Mouse (Mus musculus) layer of hippocampus, adult 9-11 months (tissue): ENCODE data around the gene Metrn.
"Not testable (repeated sequence)": the region's sequence is repeated elsewhere in the genome, so short reads cannot be mapped to it uniquely, and the experiment has no call there.

Source experiments
- DNase-seq: peaks from one replicate; pipeline ENCODE4 v3.0.0; 2022

Metrn gene

DNA sequence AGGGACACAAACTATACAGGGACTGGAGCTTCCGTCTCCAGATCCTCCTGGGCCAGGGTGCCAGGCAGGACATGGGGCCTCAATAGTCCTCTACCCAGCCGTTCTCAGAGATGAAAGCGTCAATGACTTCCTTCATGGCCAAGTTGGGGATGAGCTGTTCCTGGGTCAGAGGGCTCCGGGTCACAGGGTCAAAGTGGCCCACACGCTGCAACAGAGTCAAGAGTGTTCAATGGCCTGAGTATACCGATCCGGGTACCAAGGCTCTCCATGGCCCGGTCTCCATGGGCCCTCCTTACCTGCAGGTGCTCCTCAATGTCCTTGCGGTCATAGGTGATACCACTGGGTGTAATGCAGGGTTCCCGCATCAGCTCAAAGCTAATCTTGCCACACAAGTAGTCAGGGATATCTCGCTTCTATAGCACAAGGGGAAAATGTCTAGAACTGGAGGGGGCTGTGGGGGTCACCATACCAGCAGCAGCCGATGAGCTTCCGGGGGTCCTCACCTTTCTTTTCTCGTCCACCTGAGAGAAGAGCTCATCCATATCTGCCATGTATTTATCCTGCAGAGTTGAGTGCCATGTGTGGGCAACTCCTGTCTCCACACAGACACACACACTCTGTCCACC is 34.0 kb upstream of the Metrn start:
- DNase-seq, result no peak

DNA sequence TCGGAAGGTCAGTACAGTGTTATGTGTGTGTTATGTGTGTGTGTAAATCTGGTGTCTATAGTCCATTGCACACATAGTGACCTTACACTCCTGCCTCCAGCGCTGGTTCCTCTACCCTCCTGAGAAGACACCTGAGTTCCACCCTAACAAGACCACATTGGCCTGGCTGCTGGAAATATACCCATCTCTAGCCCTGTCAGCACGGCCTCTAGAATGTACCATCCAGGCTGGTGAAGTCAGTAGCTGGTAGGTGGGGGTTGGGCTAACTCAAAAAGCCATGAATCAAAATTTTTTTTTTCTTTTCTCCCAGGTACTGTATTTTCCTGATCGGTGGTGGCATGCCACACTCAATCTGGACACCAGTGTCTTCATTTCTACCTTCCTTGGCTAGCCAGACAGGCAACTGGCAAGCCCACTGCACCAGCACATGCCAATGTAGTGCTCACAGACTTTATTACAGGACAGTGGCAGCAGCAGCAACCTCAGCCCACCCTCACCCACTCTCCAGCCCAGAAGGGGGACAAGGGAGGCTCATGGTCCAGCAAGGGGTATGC is 33.3 kb upstream of the Metrn start:
- no peak for DNase-seq

DNA sequence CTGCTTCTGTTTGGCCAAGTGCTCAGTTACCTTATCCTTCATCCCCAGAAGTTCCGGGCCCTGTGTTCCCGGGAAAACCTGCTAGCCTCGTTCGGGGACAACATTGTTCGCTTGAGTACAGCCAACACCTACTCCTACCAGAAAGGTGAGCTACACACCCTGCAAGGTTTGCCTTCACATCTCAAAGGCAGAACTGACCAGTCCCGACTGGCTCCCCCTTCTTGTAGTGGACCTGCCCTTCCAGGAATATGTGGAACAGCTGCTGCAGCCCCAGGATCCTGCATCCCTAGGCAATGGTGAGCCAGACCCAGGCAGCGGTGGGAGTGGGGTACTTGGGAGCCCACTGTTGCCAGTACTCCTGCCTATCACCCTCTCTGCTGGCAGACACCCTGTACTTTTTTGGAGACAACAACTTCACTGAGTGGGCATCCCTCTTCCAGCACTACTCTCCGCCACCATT is 32.7 kb upstream of the Metrn start:
- no peak for DNase-seq

DNA sequence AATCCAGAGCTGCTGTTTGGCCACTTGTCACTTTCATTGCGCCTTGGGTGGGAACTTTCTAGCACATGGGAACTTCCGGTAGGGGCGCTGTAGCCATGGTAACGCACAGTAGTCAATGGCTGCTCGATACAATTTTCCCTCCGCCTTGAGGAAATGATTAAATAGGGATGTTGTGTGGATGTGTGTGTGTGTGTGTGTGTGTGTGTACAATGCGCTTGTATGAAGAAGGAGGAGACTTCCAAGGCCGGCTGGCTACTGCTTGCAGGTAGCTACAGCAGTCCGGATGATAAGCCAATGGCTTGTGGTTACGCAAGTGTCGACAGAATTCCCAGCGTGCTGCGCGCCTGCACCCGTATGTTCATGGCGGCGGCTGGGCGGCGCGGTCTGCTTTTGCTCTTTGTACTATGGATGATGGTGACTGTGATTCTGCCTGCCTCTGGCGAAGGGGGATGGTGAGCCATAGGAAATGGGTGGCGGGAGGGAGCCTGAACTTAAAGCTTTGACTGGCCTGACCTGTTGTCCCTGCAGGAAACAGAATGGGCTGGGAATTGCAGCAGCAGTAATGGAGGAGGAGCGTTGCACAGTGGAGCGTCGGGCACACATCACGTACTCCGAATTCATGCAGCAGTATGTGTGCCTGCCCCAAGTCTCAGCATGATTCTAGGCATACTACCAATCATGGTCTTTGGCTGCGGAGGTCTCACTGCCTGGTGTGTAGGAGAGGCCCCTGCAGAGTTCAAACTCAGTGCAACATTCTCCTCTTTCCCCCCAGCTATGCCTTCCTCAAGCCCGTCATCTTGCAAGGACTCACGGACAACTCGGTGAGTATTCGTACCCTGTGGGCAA is 32.0 kb upstream of the Metrn start, which contains the start of gene Jmjd8:
Jmjd8 (plus strand) TSS at position 156 of the 846 bp plus-strand sequence.
- peak; percentile 87 for DNase-seq

DNA sequence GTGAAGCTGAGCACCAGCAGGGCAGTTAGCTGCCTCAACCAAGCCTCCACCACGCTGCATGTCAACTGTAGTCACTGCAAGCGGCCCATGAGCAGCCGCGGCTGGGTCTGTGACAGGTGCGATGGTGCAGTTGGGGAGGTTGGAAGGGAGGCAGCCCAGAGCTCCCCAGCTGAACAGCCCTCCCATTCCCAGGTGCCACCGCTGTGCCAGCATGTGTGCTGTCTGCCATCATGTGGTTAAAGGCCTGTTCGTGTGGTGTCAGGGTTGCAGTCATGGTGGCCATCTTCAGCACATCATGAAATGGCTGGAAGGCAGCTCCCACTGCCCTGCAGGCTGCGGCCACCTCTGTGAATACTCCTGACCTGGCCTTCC is 31.3 kb upstream of the Metrn start:
- no peak for DNase-seq

DNA sequence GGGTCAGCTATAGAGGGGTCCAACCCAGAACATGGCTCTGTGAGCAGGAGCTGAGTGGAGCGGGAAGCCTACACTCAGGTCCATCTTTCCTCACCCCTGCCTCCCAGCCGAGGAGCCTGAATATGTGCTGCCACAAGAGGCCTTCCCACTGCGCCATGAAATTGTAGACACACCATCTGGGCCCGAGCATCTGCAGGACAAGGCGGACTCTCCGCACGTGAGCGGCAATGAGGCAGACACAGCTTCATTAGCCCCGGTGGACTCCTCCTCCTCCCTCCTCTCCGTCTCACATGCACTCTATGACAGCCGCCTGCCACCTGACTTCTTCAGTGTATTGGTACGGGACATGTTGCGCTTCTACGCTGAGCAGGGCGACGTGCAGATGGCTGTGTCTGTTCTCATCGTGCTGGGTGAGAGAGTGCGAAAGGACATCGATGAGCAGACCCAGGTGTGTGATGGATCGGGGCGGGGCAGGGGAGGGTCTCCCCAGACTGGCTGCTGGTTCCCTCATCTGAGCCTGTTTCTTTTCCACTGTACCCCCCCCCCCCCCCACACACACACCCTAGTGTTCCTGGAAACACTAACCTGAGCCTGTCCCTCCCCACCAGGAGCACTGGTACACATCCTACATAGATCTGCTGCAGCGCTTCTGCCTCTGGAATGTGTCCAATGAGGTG is 30.7 kb upstream of the Metrn start:
- no peak for DNase-seq

DNA sequence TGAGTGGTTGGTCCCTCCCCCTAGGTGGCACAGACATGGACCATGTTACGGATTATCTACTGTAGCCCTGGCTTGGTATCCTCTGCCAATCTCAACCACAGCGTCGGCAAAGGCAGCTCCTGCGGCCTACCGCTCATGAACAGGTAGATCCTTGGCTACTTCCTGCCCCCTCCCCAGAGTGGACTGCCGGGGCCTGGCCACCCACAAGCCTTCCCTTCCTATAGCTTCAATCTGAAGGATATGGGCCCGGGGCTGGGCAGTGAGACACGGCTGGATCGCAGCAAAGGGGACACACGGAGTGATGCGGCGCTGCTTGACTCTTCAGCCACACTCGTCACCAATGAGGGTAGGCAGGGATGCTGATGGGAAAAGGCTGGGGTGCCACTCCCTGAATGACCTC is 30.1 kb upstream of the Metrn start:
- no peak for DNase-seq

DNA sequence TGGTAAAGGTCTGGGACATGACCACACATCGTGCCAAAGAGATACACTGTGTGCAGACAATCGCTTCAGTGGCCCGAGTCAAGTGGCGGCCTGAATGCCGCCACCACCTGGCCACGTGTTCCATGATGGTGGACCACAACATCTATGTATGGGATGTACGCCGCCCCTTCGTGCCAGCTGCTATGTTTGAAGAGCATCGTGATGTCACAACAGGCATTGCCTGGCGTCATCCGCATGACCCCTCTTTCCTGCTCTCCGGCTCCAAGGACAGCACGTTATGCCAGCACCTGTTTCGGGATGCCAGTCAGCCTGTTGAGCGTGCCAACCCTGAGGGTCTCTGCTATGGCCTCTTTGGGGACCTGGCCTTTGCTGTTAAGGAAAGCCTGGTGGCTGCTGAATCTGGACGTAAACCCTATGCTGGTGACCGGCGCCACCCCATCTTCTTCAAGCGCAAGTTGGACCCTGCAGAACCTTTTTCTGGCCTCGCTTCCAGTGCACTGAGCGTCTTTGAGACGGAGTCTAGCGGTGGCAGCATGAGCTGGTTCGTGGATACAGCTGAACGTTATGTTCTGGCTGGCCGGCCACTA is 29.1 kb upstream of the Metrn start:
- DNase-seq, result no peak

DNA sequence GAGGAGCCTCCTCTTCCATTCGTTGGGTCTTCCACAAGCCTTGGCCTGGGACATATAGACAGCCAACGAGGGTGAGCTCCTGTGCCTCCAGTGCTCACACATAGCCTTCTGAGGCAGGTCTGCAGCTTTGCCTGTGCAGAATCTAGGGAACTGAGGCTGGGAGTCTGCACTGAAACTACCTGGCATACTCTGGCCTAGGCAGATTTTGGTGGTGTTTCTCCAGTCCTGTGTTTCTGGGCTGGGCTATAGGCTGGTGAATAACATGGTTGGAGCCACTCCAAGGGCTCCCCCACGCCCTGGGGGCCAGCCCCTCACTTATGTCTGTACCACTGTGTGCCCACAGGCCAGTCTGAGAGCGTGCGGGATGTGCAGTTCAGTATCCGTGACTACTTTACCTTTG is 28.4 kb upstream of the Metrn start:
- DNase-seq, result no peak

DNA sequence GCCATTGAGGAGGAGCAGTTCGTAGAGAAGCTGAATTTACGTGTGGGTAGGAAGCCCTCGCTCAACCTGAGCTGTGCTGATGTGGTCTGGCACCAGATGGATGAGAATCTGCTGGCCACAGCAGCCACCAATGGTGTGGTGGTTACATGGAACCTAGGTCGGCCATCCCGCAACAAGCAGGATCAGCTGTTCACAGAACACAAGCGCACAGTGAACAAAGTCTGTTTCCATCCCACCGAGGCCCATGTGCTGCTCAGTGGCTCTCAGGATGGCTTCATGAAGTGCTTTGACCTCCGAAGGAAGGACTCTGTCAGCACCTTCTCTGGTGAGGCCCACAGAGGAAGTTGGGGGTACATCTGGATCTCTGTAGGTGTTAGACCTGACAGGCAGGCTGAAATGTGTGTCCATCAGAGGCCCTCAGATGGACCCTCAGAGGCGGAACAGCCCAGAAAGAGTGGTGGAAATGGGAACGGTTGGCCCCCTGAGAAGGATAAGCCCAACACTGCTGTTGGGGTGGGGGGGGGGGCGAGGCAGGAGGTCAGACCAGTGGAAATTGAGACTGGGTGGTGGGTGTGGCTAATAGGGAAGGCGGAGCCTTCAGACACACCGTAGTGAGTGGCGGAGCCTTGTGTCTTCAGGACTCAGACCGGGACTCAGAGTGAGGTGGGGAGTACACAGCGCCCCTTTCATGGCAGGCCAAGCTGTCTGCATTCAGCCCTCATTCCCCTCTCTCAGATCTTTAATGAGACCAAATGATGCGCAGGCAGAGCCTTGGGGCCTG is 27.6 kb upstream of the Metrn start:
- DNase-seq, result no peak

DNA sequence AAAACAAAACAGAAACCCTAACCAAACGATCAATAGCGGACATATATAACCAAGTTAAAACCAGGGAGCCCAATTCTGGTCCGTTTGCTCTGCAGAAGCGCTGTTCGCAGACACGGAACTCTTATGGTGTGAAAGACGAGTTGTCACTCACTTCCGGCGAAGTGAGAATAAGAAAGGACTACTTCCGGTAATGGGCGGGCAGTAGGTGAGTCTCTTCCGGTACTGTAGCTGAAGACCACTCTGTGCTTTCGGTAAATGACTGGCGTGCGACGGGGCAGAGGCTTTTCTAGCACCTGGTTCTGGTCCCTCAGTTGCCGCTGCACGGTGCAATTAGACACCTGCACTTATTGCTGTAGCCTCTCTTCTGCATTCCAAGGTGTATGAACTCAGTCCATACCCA is 26.5 kb upstream of the Metrn start, which contains the start of gene Wdr24:
Wdr24 (plus strand) TSS at position 176 of the 400 bp plus-strand sequence.
- DNase-seq, result peak; percentile 85

DNA sequence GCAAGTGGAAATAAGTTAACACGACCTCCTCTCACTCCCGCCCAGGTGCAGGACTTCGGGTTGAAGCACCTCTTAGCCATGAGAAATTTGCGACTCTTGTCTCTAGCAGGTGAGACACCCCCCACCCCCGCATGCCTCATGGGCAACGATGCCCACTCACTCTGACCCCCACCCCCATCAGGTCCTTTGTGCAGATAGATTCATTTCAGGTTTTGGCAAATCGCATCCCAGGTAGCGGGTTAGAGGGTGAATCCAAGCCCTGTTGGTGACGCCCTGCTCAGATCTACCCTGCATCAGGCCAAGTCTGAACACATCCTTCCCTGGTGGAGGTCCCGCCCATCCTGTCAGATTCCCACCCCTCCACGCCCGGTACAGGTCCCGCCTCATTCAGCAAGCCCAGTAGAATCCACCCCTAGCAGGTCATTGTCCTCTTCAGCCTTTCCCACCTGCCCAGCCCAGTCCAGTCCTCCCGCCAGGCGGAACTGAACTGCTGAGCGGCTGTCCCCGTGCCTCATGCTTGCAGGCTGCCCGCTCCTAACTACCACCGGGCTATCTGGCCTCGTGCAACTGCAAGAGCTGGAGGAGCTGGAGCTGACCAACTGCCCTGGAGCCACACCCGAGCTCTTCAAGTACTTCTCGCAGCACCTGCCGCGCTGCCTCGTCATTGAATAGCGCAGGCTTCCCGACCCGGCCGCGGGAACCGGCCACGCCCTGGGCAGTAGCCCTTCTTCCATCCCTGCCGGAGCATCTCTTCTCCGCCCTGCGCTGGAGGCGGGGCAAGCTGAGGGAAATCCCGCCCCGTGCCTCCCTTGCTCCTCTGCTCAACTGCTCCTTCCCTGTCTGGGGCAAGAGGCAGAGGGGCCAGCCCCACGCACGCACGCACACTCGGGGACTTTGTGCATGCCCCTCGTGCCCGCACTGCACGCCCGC is 22.2 kb upstream of the Metrn start:
- DNase-seq, result no peak

DNA sequence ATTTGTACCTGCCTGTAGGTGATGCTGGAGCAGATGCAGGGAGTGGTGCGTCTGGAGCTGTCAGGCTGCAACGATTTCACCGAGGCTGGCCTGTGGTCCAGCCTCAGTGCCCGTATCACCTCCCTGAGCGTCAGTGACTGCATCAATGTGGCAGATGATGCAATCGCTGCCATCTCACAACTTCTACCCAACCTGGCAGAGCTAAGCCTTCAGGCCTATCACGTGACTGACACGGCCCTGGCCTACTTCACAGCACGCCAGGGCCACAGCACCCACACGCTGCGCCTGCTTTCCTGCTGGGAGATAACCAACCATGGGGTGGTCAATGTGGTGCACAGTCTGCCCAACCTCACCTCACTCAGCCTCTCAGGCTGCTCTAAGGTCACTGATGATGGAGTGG is 20.7 kb upstream of the Metrn start:
- DNase-seq, result no peak

DNA sequence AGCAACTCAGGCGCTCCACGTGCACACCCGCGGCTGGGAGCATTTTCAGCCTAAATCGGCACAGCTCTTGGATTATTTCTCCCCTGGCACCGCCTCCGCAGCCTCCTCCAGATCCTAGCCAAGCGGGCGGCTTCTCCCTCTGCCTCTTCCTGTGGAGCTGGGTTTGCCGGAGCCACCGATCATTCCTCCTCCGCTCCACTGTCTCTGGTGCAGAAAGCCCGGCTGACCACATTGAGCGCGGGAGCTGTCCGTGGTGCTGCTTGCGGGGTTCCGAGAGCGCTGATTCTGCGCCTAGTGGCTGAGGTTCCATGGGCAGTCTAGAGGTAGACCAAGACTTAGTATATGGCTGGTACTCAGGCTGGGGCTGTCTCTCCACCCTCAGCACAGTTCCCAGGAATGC is 16.5 kb upstream of the Metrn start:
- peak; percentile 89 for DNase-seq

DNA sequence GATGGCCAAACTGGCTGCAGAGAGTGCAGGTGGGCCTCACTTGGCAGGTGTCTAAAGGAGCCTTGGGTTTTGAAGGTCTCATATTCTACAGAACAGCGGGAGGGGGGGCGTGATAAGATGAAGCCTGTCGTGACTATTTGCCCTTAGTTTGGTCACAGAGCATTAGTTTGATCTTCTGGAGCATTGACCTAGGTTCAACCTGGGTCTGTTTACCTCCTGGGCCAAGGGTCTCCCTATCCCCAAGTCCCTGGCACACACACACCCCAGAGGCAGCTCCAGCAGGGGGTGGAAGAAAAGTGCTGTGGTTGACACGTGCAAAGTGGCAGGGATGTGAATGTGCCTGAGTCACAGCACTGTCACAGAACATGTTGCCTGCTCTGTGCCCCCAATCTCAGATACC is 14.0 kb upstream of the Metrn start:
- no peak for DNase-seq

DNA sequence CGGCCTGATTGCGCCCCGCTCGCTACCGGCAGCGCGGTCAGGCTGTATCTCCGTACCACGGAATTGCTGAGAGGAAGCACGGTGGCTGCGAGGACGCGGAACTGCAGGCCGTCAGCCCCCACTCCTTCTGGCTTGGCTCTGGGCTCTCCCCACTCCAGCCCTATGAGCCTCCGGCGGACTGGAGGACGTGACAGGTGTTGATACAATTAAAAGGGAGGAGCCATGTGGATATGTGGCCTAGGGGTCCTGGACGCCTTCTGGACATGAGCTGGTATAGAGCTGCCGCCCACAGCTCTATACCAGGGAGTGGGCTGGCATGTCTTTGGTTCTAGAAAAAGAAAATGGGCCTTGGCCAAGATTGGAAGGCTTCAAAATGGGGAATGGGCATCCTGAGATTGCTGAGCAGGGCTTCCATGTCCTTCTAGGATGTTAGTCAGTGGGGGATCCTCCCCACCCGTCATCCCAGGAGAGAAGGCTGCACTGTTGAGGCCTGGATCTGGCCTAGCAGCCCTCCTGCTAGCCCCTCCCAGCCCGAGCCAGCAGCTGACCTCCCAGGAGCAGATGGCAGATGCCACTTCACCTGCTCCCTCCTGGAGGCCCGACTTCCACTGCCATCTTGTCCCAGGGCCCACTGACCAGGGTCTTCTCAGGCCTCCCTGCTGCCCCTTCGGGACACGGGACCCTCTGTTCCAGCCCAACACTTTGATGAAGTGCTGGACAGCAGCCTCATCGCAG is 12.8 kb upstream of the Metrn start:
- no peak for DNase-seq

DNA sequence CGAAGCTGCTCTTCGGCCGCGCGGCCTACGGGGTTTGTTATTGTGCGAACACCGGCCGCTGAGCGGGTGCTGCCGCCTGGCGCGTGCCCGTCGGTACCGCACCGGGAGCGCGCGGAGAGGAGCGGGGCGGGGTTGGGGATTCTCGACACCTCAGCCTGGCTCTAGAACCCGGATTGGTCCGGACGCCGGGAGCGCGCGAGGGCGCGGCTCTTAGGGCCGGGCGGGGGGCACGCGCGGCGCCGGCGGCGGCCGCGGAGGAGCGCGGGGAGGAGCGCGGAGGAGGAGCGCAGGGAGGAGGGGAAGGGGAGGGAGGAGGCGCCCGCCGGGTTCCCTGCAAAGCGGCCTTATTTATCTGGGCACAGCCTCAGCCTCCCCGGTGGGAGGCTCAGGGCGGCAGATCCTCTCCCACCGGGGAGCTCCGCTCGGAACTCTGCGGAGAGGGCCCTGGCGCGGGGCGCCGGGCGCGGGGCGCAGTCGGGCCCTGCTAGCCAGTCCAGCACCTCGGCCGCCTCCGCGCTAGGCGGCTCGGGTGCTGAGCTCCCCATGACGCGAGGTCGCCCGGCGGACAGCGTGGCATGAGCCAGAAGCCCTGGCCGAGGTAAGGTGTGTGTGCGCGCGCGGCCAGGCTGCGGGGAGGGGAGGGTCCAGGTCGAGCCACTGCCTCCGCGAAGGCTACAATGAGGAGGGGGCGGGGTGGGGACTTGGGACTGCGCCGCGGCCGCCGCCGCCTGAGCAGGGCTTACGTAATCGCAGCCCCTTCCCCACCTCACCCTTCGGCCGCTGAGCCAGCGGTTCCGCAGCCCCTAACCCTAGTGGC is 12.1 kb upstream of the Metrn start, which contains the start of gene Fbxl16:
Fbxl16 (plus strand) TSS at position 297 of the 817 bp plus-strand sequence.
- DNase-seq, result peak; percentile 92

DNA sequence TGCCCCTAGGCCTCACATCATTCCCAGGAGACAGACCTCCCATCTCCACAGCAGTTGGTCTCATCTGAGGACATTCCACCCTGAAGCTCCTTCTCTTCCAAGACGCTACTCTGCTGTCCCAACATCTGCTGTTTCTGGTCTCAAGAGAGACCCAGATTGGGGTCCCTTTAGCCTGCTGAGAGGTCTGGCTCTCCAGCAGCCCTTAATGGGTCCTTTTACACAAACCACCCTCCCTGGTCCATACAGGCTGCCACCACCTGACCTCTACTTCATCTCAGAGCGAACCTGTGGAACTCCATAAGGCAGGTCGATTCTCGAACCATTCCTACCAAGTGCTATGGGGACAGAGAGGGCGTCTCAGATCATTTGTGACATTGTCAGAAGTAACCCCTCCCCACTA is 11.1 kb upstream of the Metrn start:
- DNase-seq, result no peak

DNA sequence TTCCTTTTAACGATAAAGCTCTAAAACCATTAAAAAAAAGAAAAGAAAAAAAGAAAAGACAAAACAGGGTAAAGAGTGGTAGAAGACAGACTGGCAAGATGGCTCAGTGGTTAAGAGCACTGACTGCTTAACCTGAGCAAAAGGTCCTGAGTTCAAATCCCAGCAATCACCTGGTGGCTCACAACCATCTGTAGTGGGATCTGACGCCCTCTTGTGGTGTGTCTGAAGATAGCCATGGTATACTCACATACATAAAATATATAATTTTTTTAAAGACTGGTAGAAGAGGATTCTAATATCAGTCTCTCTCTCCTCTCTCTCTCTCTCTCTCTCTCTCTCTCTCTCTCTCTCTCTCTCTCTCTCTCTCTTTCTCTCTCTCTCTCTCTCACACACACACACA is 10.5 kb upstream of the Metrn start:
- not testable (repeated sequence) for DNase-seq
